Comparison of ENCODE assay signal across 8 mouse cellular contexts in genomic region chr9:118926111-118926650, GRCm38 (mm10). TPM values are rescaled to one million over a fixed set of nuclear protein-coding genes. Genes with fewer than 3 reads are reported as not detected.
DNase-seq lines count a peak whose midpoint lies in the region; ATAC-seq lines count a peak whose summit lies in the region.

Ctdspl (plus strand) TSS chr9:118926453.

- H3K9me3 ChIP-seq in midbrain, embryonic 11.5 days (ENCODE audit: control insufficient read depth, low read length): no peaks in the 10 kb centered on the region

- intact Hi-C loops in left cerebral cortex, postnatal 4 days (cut with DNase I): loop anchor here (10.0 kb wide), 1 partner anchor 109 kb away; no protein-coding TSS in a partner anchor

- peak within 1 kb of the TSS; percentile 97 for H3K4me2 ChIP-seq in midbrain, embryonic 11.5 days

- no peaks in the 10 kb centered on the region for H3K36me3 ChIP-seq in midbrain, embryonic 11.5 days (ENCODE audit: control insufficient read depth, insufficient read depth, low read length)

- DNase-seq in cerebellum, adult 11 months: no peak
- peak; percentile 60 to 65 for DNase-seq in cerebellum, postnatal 14 days
- peak; percentile 57 for DNase-seq in gastrocnemius, postnatal 10 days
- DNase-seq in left cerebral cortex, postnatal 4 days: peak; percentile 49
- DNase-seq in midbrain, embryonic 11.5 days (ENCODE audit: low spot score, missing footprints): no peak
- peak; percentile 12 for DNase-seq in spleen, adult 12 weeks (ENCODE audit: low spot score)

- no peaks in the 10 kb centered on the region; the same call in 1 of the 2 replicates for H3K27me3 ChIP-seq in midbrain, embryonic 11.5 days (ENCODE audit: control insufficient read depth, insufficient read depth, low read length)

- H3K9ac ChIP-seq in midbrain, embryonic 11.5 days (ENCODE audit: low read length): peak within 1 kb of the TSS; percentile 78

- peaks cover 17% of the 10 kb centered on the region; the same call in 1 of the 2 replicates for H3K4me1 ChIP-seq in midbrain, embryonic 11.5 days (ENCODE audit: control insufficient read depth, insufficient read depth, low read length)

- H3K4me3 ChIP-seq in midbrain, embryonic 11.5 days (ENCODE audit: low read depth, low read length): peak within 1 kb of the TSS; percentile 63

- peak; percentile 7; the same call in 1 of the 2 replicates for ATAC-seq in cerebellum, adult (ENCODE audit: insufficient number of reproducible peaks, low FRiP score, low TSS enrichment)
- ATAC-seq in inflammation-experienced regulatory T-cells, adult 6 months: peak; percentile 23
- ATAC-seq in midbrain, embryonic 11.5 days (ENCODE audit: low FRiP score): peak; percentile 68

- under 1% methylated on average over 33 of the region's 73 CpGs for WGBS in midbrain, embryonic 11.5 days

- no peak within 1 kb of the TSS; the same call in 1 of the 2 replicates for H3K27ac ChIP-seq in midbrain, embryonic 11.5 days (ENCODE audit: low read depth, low read length)

RNA-seq across cellular contexts. Expression of gene Ctdspl, which starts in this region (rescaled TPM):
- 10 to 100 TPM; 14.5 to 14.6 TPM for total RNA-seq in gastrocnemius, postnatal 10 days (2021)
- polyA plus RNA-seq in inflammation-experienced regulatory T-cells, adult 6 months (2017; shearing (Covaris generic)): 1 to 10 TPM; 1.0 to 1.3 (median 1.3) TPM
- total RNA-seq in left cerebral cortex, postnatal 4 days (2021): 10 to 100 TPM; 18.3 to 19.6 TPM
- 4.9 and 5.5 TPM in 2 replicates for polyA plus RNA-seq in midbrain, embryonic 11.5 days (2014; fragmentation: Nextera tagmentation; extraction: Ambion mirVana)

Comparison
In these comparisons a context has a peak if more than half of its experiments do, and no peak if none do; other contexts are left out.
1. DNase-seq: peak in cerebellum, postnatal 14 days (2 of 2), gastrocnemius, postnatal 10 days (single experiment), left cerebral cortex, postnatal 4 days (single experiment) and spleen, adult 12 weeks (single experiment); none in cerebellum, adult 11 months (single experiment) and midbrain, embryonic 11.5 days (single experiment).
2. ATAC-seq: peak in every context shown above with its lines; median percentile 68 in midbrain, embryonic 11.5 days; 23 in inflammation-experienced regulatory T-cells, adult 6 months; 7 in cerebellum, adult.